Mouse (Mus musculus): ENCODE results near the gene Dock6. TPM values are rescaled to one million over a fixed set of nuclear protein-coding genes. Genes with fewer than 3 reads are reported as not detected.

The Dock6 gene
- polyA plus RNA-seq, 1 experiment = 7.2 TPM

DNA sequence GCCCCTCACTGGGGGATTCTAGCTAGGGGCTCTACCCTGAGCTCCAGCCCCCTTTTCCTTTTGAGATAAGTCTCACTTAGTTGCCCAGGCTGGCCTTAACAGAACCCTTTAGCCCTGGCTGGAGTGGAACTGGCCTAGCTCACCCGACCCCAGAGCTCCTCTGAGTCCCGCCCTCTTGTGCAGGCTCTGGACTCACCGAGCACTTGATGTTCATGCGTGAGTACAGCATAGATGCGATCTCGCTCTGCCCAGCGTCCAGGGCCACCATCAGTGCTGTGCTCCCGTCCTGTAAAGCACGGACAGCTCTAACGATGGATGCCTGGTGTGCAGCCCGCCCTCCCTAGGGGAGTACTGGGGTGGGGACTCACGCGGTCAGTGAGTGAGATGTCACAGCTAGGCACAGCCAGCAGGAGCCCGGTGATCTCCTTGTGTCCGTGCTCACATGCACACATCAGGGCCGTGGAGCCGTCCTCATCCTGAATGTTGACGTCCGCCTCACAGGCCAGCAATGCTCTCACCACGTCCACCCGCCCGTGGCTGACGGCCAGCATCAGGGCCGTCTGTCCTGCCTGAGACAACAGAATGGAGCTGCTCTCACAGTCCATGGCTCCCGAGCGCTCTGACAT lies 82.8 kb downstream of the Dock6 start:
- no peak for TF ChIP-seq GATA1 (IDR thresholded peaks at IDR 0.05; ENCODE audit: low read length)

GRCm38 (mm10) chr9:21768511-21769411 lies 83.7 kb downstream of the Dock6 start:
- TF ChIP-seq GATA1 (IDR thresholded peaks at IDR 0.05; ENCODE audit: low read length) = no peak

DNA sequence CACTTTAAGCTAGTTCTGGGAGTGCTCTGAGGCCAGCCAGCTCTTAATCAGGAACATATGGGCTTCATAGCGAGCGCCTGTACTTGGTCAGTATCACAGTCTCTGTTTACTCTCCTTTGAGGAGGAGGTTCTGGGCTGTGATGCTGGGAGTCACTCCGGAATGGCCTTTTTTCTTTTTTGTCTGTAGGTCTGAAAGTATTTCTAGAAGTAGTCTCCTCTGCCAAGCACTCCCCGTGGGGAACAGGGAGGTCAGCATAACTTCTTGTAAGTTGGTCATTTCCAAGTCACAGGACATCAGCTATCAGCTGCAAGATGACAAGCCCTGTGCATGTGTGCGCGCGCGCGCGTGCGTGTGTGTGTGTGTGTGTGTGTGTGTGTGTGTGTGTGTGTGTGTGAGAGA lies 84.5 kb downstream of the Dock6 start:
- TF ChIP-seq GATA1 (IDR thresholded peaks at IDR 0.05; ENCODE audit: low read length) = no peak

- no peak for TF ChIP-seq GATA1 (IDR thresholded peaks at IDR 0.05; ENCODE audit: low read length)
Observed at GRCm38 (mm10) chr9:21764084-21764999, 88.1 kb downstream of the Dock6 start.

- no peak for TF ChIP-seq GATA1 (IDR thresholded peaks at IDR 0.05; ENCODE audit: low read length)
Observed at GRCm38 (mm10) chr9:21762135-21762534, 90.3 kb downstream of the Dock6 start.

- TF ChIP-seq GATA1 (IDR thresholded peaks at IDR 0.05; ENCODE audit: low read length) = no peak
Observed at GRCm38 (mm10) chr9:21760155-21761088, 92.0 kb downstream of the Dock6 start, which contains the start of gene Spc24. TSS of gene Spc24 (minus strand) at chr9:21760303.

GRCm38 (mm10) chr9:21759718-21760117 lies 92.7 kb downstream of the Dock6 start:
- TF ChIP-seq GATA1 (IDR thresholded peaks at IDR 0.05; ENCODE audit: low read length) = no peak

- no peak for TF ChIP-seq GATA1 (IDR thresholded peaks at IDR 0.05; ENCODE audit: low read length)
Observed at GRCm38 (mm10) chr9:21758576-21759529, 93.6 kb downstream of the Dock6 start.

- TF ChIP-seq GATA1 (IDR thresholded peaks at IDR 0.05; ENCODE audit: low read length) = no peak
Observed at GRCm38 (mm10) chr9:21754516-21755321, 97.7 kb downstream of the Dock6 start.

DNA sequence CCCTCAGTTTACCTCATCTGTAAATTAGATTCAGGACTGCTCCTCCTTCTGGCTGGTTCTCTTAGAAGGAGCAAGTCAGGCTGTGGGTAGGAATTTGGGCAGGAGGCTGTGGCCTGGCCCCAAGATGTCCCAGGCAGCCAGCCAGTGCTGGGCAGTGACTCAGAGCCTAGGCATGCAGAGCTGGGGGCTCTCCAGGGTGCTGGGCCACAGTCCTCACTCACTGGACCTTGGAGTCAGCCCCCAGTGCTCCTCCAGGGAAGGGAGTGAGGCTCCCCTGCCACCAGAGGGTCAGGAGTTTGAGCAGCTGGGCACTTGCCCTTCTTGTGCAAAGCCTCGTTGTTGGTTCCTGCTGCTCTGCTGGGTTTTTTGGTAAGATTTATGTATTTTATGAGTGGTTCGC lies 98.4 kb downstream of the Dock6 start:
- TF ChIP-seq GATA1 (IDR thresholded peaks at IDR 0.05; ENCODE audit: low read length) = no peak

DNA sequence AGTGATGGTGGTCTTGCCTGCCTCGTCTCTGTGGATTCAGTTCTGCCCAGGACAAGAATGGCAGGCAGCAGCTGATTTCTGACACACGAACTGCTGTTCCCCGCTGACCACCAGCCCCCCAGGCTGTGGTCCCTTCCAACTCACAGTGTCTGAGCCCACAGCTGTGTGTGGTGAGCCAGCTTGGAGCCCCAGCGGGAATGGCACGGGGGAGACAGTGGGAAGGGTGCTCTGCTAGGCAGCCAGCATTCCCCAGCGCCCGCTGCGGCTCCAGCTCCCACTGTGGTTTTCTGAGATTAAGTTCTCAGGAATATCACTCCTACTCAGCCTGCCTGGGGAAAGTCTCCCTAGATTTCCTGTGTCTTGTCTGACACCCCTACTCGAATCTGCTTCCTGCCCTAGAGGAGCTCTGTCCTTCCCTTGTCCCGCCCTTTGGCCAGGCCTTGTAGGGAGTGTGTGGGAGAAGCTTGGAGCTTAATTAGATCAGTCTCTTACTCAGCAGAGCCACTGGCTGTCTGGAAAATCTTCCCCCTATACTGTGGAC lies 100.1 kb downstream of the Dock6 start:
- no peak for TF ChIP-seq GATA1 (IDR thresholded peaks at IDR 0.05; ENCODE audit: low read length)

- no peak for TF ChIP-seq GATA1 (IDR thresholded peaks at IDR 0.05; ENCODE audit: low read length)
Observed at GRCm38 (mm10) chr9:21751347-21751746, 101.1 kb downstream of the Dock6 start.

Data from G1E-ER4 (cell line).